Mouse (Mus musculus): ENCODE results near the gene Rfx8.

- TF ChIP-seq POLR2A (IDR thresholded peaks at IDR 0.05; ENCODE audit: insufficient read length, low read depth), result no peak
- no peak for TF ChIP-seq POLR2AphosphoS2 (IDR thresholded peaks at IDR 0.05; ENCODE audit: insufficient read length, low read depth)
- no peak for TF ChIP-seq SRF (IDR thresholded peaks at IDR 0.05; ENCODE audit: control insufficient read depth, insufficient read length, low read depth)
- no peak for TF ChIP-seq TCF12 (IDR thresholded peaks at IDR 0.05; ENCODE audit: insufficient read depth, poor library complexity, severe bottlenecking)
Observed at GRCm38 (mm10) chr1:39663050-39663449, 57.7 kb downstream of the Rfx8 start.
